Mouse (Mus musculus): Measurements from ENCODE around the gene Emid1.

- TF ChIP-seq CTCF (IDR thresholded peaks at IDR 0.05; ENCODE audit: low read depth, low read length) (no peak), GATA1 (IDR thresholded peaks at IDR 0.05; ENCODE audit: borderline replicate concordance, low read length) (no peak)
Measured at GRCm38 (mm10) chr11:5184250-5184649, 32.2 kb upstream of the Emid1 start.

Measured in G1E (cell line).